Mouse (Mus musculus): ENCODE measurements around the gene Tssk3.

Gene Tssk3

GRCm38 (mm10) chr4:129451471-129452169 is 39.2 kb downstream of the Tssk3 start:
- no peak for DNase-seq (ENCODE audit: inconsistent age in 2 of 2, low spot score in 1 of 2)

GRCm38 (mm10) chr4:129450851-129451250 is 40.0 kb downstream of the Tssk3 start:
- no peak for DNase-seq (ENCODE audit: inconsistent age in 2 of 2, low spot score in 1 of 2)

GRCm38 (mm10) chr4:129448713-129449112 is 42.1 kb downstream of the Tssk3 start:
- DNase-seq (ENCODE audit: inconsistent age in 2 of 2, low spot score in 1 of 2), result no peak

- DNase-seq (ENCODE audit: inconsistent age in 2 of 2, low spot score in 1 of 2), result no peak
Observed at GRCm38 (mm10) chr4:129447778-129448563, 42.9 kb downstream of the Tssk3 start.

- no peak for DNase-seq (ENCODE audit: inconsistent age in 2 of 2, low spot score in 1 of 2)
Observed at GRCm38 (mm10) chr4:129447360-129447759, 43.5 kb downstream of the Tssk3 start.

- DNase-seq (ENCODE audit: inconsistent age in 2 of 2, low spot score in 1 of 2), result no peak
Observed at GRCm38 (mm10) chr4:129441145-129441544, 49.7 kb downstream of the Tssk3 start.

GRCm38 (mm10) chr4:129440340-129441063 is 50.3 kb downstream of the Tssk3 start, which contains the start of gene Zbtb8b:
Gene Zbtb8b (minus strand): TSS chr4:129440853.
- peak; percentile 36 to 62 for DNase-seq (ENCODE audit: inconsistent age in 2 of 2, low spot score in 1 of 2)
